Mouse (Mus musculus) embryonic facial prominence, embryonic 14.5 days (tissue): ENCODE measurements around the gene Cep290. TPM values are rescaled to one million over a fixed set of nuclear protein-coding genes. Genes with fewer than 3 reads are reported as not detected.

ENCODE experiments used
- ATAC-seq: fragments of 200-750 bp; cut with Nextera tagmentation; 2 replicates; pipeline ENCODE4 v1.8.0; 2017; ENCODE audit warnings: low read depth, moderate number of reproducible peaks, moderate TSS enrichment
- DNase-seq: peaks from one replicate; pipeline ENCODE4 v3.0.0-alpha.2; 2015; ENCODE audit warnings: low spot score
- H3K27ac ChIP-seq: fragments of 300-500 bp; sonication (generic); replicated peaks from 2 replicates; pipeline ENCODE4 v1.5.1; 2014; ENCODE audit warnings: low read depth, mild to moderate bottlenecking, low read length, moderate library complexity
- H3K27me3 ChIP-seq: fragments of 300-500 bp; sonication (generic); replicated peaks from 2 replicates; pipeline ENCODE4 v1.6.1; 2014; ENCODE audit warnings: low read length; ENCODE audit not compliant: control insufficient read depth, insufficient read depth
- H3K36me3 ChIP-seq: fragments of 300-500 bp; sonication (generic); 2 replicates; pipeline ENCODE4 v1.6.1; 2014; ENCODE audit warnings: low read length, mixed read lengths; ENCODE audit not compliant: control insufficient read depth, insufficient read depth
- H3K4me1 ChIP-seq: fragments of 300-500 bp; sonication (generic); 2 replicates; pipeline ENCODE4 v1.6.1; 2014; ENCODE audit warnings: antibody characterized with exemption, low read length; ENCODE audit not compliant: control insufficient read depth, insufficient read depth
- H3K4me2 ChIP-seq: fragments of 300-500 bp; sonication (generic); 2 replicates; pipeline ENCODE4 v1.6.1; 2014; ENCODE audit warnings: low read depth, mild to moderate bottlenecking, low read length, moderate library complexity, mixed read lengths
- H3K4me3 ChIP-seq: fragments of 300-500 bp; sonication (generic); 2 replicates; pipeline ENCODE4 v1.5.1; 2014; ENCODE audit warnings: low read depth, mild to moderate bottlenecking, low read length
- H3K9ac ChIP-seq: fragments of 300-500 bp; sonication (generic); 2 replicates; pipeline ENCODE4 v1.6.1; 2014; ENCODE audit warnings: low read depth, mild to moderate bottlenecking, low read length, moderate library complexity, mixed read lengths
- H3K9me3 ChIP-seq: fragments of 300-500 bp; sonication (generic); 2 replicates; pipeline ENCODE4 v1.6.1; 2016; ENCODE audit warnings: low read length; ENCODE audit not compliant: control insufficient read depth
- WGBS: fragments of 180-500 bp; shearing (Covaris S2); extraction: QIAGEN DNeasy Blood & Tissue Kit; methylation state at CpG from one replicate; pipeline ENCODE4 v1.1.7; 2014; 5-methylcytosine and 5-hydroxymethylcytosine counted together
- polyA plus RNA-seq: library from polyadenylated mRNA; unstranded; fragments of >200 nt; fragmentation: Nextera tagmentation; extraction: Ambion mirVana; gene quantifications from 2 replicates; pipeline ENCODE4 v1.2.1, GENCODE M21; 2014

Cep290 gene
- polyA plus RNA-seq, 1 experiment from 2014 or later, result 5.6 TPM

DNA sequence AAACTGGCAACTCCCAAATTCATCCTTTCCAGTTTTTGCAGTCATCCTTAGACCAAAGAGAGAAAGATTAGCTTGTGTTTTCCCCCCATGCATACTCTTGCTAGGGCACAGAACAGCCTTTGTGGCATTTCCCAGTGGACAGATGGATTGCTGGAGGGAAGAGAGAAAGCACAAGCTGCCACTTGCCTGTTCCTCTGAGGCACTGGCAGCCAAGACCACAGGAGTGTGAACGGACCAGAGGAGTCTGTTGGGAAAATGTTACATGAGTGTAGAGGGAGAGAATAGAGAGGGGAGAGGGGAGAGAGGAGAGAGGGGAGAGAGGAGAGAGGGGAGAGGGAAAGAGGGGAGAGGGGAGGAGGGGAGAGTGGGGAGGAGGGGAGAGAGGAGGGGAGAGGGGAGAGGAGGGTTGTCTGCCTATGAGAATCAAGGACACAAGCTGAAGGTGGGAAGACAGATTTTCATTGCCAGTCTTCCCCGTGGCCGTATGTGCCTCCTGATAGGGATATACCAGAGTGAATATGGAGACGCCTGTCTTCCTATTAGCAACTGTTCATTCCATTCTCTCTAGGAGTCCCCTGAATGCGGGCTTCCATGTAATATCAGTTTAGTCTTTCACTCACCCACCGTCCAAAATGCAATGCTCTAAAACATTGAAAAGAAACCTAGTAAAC lies 130.0 kb downstream of the Cep290 start:
- 61% methylated on average over 6 of the region's 6 CpGs for WGBS
- Histone ChIP-seq H3K4me2 (no peak overlapping the region), H3K27ac (no peak overlapping the region), H3K27me3 (no peaks in the 10 kb centered on the region), H3K4me1 (no peaks in the 10 kb centered on the region), H3K4me3 (no peak overlapping the region), H3K9ac (no peak overlapping the region), H3K9me3 (no peaks in the 10 kb centered on the region), H3K36me3 (no peaks in the 10 kb centered on the region)
- ATAC-seq, result no peak
- peak; percentile 9 for DNase-seq

DNA sequence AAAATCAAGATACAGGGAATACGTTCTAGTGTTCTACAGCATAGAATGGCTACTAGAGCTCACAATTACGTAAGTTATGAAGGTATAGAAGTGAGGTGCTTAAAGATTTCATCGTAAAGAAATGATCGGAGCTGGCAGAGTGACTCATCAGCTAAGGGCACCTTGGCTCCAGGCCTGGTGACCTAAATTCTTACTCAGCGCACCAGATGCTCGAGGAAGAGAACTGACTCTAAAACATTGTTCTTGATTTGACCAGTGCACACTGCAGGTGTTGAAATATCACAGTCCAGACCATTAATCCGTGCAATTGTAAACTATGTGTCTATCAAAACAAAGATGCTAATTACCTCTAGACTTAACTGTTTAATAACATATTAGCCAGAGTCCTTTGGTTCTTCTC lies 132.1 kb downstream of the Cep290 start:
- Histone ChIP-seq H3K9ac (no peak overlapping the region), H3K36me3 (no peaks in the 10 kb centered on the region), H3K9me3 (no peaks in the 10 kb centered on the region), H3K27ac (no peak overlapping the region), H3K4me2 (no peak overlapping the region), H3K27me3 (no peaks in the 10 kb centered on the region), H3K4me3 (no peak overlapping the region), H3K4me1 (no peaks in the 10 kb centered on the region)
- no peak for DNase-seq
- 88% methylated on average over 7 of the region's 7 CpGs for WGBS
- ATAC-seq, result no peak

DNA sequence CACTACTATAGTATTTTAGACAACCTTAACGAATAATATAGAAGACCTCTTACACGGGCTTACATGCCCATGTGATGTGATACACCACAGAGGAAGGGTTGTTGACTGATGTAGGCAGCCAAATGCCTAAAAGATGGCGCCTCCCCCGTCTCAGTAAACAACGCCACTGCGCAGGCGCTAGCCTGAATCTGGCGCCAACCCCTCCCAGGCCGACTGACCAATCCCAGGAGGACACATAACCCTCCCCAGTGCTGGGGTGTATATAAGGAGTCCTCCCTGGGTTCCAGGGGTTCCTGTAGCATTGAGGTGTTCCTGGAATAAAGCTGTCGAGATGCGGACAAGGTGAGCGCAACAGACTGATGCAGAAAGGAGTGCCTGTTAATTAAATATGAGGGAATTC lies 132.7 kb downstream of the Cep290 start:
- 92% methylated on average over 12 of the region's 12 CpGs for WGBS

DNA sequence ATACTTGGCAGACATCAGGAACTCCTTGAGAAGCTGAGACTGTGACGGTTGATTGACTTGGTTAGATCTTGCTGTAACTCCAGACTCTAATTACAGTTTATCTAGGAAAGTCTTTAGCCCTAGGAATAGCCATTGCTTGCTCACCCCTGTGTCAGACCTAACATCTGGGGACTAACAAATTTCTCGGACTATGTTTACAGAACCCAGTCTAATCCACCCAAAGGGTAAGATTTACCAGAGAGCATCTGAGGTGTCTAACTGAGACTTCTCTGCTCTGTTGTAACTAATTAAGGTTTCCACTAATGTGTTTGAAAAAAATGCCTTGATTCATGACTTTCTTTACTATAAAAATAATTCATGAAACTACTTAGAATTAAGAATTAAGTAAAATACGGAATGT lies 135.1 kb downstream of the Cep290 start:
- Histone ChIP-seq H3K9ac (no peak overlapping the region), H3K27me3 (no peaks in the 10 kb centered on the region), H3K4me1 (no peaks in the 10 kb centered on the region), H3K4me2 (no peak overlapping the region), H3K9me3 (no peaks in the 10 kb centered on the region), H3K4me3 (no peak overlapping the region), H3K27ac (no peak overlapping the region), H3K36me3 (no peaks in the 10 kb centered on the region)
- WGBS, result 58% methylated on average over 3 of the region's 3 CpGs
- DNase-seq (no peak), ATAC-seq (no peak)

More for the DNA sequence above, 132.7 kb downstream of the Cep290 start:
- H3K4me2 ChIP-seq, result no peak overlapping the region
- no peaks in the 10 kb centered on the region for H3K4me1 ChIP-seq
- H3K9ac ChIP-seq, result no peak overlapping the region
- no peak overlapping the region for H3K4me3 ChIP-seq
- no peaks in the 10 kb centered on the region for H3K27me3 ChIP-seq
- no peak overlapping the region for H3K27ac ChIP-seq
- DNase-seq (no peak), ATAC-seq (no peak)
- H3K36me3 ChIP-seq, result no peaks in the 10 kb centered on the region
- no peaks in the 10 kb centered on the region for H3K9me3 ChIP-seq

Other genes with a start within 250 kb of the Cep290 start
- gene Gm4301, start 151.9 kb upstream of the Cep290 start, polyA plus RNA-seq, result not detected in 2 replicates
- not detected in 2 replicates for gene Gm4302, start 146.7 kb upstream of the Cep290 start, polyA plus RNA-seq
- not detected in 2 replicates for gene Gm4303, start 141.6 kb upstream of the Cep290 start, polyA plus RNA-seq
- gene Gm4305, start 136.5 kb upstream of the Cep290 start, polyA plus RNA-seq, result not detected in 2 replicates
- gene Gm4307, start 126.2 kb upstream of the Cep290 start, polyA plus RNA-seq, result not detected in 2 replicates
- gene Gm4312, start 105.0 kb upstream of the Cep290 start, polyA plus RNA-seq, result not detected in 2 replicates
- gene Tmtc3, start 208 bp upstream of the Cep290 start, polyA plus RNA-seq, result 22.7 and 23.1 TPM in 2 replicates
- 10.2 and 10.9 TPM in 2 replicates for gene 4930430F08Rik, start 102.9 kb downstream of the Cep290 start, polyA plus RNA-seq
- gene 1700017N19Rik, start 102.9 kb downstream of the Cep290 start, polyA plus RNA-seq, result not detected in 2 replicates